Mouse (Mus musculus) brain, embryonic 14.5 days (tissue): ENCODE data around the gene Ipo9.

Experiments
- CTCF ChIP-seq: fragments of 200-500 bp; IDR thresholded peaks from 2 replicates; pipeline ENCODE4 v1.5.1; 2012; ENCODE audit warnings: inconsistent platforms, mild to moderate bottlenecking, moderate library complexity, borderline replicate concordance; ENCODE audit not compliant: insufficient read depth, insufficient read length; ENCODE audit errors: extremely low read depth
- POLR2A ChIP-seq: fragments of 200-500 bp; IDR thresholded peaks from 2 replicates; pipeline ENCODE4 v1.6.1; 2012; ENCODE audit warnings: mild to moderate bottlenecking, inconsistent platforms, borderline replicate concordance; ENCODE audit not compliant: poor library complexity, insufficient read depth, insufficient read length, severe bottlenecking; ENCODE audit errors: extremely low read depth

DNA sequence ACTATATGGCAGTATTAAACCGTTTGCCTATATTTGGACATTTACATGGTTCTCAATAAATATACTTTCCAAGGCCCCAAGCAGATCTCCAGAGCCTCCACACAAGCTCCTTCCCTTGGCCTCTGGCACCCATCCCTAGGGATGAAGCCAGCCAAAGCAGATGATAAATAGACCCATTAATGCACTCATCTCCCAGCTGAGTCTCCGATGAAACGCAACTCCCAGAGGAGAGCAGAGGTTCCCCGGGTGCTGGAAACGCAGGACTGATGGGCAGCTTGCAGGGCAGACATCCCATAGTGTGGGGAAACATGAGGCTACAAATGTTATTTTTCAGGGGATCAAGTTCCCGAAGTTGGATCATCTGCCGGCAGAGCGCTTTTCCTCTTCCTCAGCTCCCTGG, 88.4 kb downstream of the Ipo9 start:
- TF ChIP-seq CTCF (no peak), POLR2A (no peak)
